Mouse (Mus musculus): ENCODE measurements around the gene Klk4.
A peak's percentile ranks its signal among the peaks of the same experiment; 100 is the strongest.

Klk4 gene

DNA sequence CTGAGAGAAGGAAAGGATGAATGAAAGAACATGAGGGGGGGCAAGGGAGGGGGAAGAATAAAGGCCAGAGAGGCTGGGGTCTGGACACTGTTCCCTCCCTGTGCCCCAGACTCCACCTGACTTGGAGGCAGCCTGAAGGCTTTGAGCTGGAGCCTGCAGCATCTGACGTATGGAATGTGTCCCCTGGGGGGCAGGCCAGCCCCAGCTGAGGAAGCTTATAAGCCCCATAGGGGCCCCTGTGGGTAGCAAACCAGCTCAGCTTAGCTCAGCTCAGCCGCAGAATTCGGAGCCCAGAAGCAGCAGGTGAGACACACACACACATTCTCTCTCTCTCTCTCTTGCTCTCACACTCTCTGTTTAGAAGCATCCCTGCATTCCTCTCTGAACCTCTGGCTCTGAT, at the start of gene Klk4:
Gene Klk4, plus strand, starts transcription at position 249 of the 400 bp plus-strand sequence.
- DNase-seq (ENCODE audit: low read depth, low spot score): no peak

GRCm38 (mm10) chr7:43841701-43842100, 39.3 kb upstream of the Klk4 start, which contains the start of gene Klk5:
Gene Klk5, plus strand, starts transcription at chr7:43841971.
- no peak for DNase-seq (ENCODE audit: low read depth, low spot score)

DNA sequence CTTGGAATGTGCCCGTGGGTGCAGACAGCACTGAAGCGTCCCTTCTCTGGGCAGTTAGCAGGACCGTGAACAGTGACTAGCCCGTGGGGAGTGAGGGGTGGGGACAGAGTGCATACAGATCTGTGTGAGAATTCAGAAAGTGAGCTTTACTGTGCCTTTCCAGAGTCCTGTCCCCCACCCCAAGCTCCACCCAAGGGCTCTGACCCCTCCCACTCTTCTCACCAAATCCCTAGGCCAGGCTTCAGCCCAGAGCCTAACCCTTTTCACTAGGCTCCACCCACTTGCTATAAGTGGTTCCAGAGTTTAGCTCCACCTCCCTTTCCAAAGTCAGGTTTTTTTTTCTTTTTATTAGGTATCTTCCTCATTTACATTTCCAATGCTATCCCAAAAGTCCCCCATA, 37.2 kb upstream of the Klk4 start:
- DNase-seq (ENCODE audit: low read depth, low spot score): no peak

DNA sequence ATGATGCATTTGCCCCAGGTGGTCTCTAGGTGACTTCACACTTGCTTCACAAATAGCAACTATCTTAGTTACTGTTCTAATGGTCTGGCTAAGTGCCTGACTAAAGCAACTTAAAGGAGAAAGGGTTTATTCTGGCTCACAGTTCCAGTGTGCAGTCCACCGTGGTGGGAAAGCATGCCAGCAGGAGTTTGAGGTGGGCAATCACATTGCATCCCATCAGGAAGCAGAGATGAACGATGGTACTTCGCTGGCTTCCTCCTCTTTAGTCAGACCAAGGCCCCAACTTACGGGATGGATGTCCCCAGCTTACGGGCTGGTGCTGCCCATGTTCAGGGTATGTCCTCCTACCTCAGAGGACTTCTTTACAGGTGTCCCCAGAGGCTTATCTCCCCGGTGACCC, 29.3 kb upstream of the Klk4 start:
- DNase-seq (ENCODE audit: low read depth, low spot score): no peak

DNA sequence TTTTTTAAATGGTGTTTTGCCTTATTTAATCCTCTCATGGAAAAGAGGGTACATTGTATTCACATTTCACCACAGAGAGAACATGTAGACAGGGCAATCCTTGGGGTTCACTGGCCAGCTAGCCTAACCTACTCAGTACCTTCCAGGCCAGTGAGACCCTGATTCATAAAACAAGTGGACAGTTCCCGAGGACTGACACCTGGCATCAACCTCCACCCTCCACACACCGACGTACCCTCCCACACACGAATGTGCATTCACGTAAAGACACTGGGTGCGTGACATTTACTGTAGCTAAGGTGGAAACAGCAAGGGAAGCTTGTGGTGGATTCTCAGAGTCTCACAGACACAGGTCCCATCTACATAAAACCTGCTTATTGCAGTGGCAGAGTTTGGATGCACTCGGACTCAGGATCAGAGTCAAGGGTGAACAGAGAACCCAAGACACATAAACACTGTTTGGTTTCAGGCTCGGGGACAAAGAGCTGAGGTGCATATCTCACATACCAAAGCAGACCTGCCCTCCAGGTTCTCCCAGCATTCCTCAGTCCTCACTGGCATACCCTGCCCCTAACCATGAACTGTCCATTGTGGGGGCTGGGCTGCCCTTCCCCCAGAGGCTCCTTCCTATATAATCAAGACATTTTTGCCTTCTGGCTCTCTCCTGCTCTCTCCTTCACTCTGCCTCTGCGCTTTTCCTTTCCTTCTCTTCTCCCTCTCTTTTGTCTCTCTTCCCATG, 26.1 kb upstream of the Klk4 start:
- DNase-seq (ENCODE audit: low read depth, low spot score): no peak

DNA sequence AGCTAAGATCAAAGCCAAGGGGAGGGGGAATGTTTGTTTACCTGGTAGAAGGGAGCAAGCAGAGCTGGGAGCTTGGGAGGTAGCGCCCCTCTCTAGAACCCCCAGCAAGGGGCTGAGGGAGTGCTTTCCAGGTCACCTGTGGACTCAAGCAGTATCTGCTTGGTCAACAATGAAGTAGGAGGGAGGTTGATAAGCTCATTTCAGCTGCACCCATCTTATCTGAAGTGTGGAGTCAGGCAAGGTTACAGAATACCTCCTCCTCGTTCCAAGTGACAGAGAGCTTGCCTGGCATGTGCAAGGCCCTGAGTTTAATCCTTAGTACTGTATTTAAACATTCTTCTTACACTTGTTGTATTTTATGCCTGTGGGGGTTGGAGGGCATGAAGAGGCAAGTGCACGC, 25.3 kb upstream of the Klk4 start:
- DNase-seq (ENCODE audit: low read depth, low spot score): no peak

- DNase-seq (ENCODE audit: low read depth, low spot score): no peak
Observed at GRCm38 (mm10) chr7:43856307-43856706, 24.7 kb upstream of the Klk4 start.

GRCm38 (mm10) chr7:43857501-43857900, 23.5 kb upstream of the Klk4 start:
- DNase-seq (ENCODE audit: low read depth, low spot score): no peak

- no peak for DNase-seq (ENCODE audit: low read depth, low spot score)
Observed at GRCm38 (mm10) chr7:43860411-43860810, 20.5 kb upstream of the Klk4 start.

GRCm38 (mm10) chr7:43873237-43873636, 7.7 kb upstream of the Klk4 start:
- peak; percentile 71 for DNase-seq (ENCODE audit: low read depth, low spot score)

DNA sequence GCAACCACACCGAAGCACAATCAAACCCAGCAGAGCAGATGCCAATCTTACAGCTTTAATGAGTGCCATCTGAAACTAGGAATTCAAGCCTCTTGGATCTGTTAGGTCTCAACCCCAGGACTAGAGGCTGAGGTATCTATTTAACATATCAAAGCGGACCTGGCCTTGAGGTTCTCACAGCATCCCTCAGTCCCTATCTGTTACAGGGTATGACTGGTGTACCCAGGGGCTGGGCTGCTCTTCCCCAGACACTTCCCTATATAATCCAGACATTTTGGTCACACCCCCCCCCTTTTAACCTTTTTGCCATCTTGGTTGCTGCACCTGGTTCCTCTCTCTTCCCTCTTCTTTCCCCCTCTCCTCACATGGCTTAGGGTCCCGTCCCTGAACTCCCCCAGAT, 7.3 kb upstream of the Klk4 start:
- no peak for DNase-seq (ENCODE audit: low read depth, low spot score)

DNA sequence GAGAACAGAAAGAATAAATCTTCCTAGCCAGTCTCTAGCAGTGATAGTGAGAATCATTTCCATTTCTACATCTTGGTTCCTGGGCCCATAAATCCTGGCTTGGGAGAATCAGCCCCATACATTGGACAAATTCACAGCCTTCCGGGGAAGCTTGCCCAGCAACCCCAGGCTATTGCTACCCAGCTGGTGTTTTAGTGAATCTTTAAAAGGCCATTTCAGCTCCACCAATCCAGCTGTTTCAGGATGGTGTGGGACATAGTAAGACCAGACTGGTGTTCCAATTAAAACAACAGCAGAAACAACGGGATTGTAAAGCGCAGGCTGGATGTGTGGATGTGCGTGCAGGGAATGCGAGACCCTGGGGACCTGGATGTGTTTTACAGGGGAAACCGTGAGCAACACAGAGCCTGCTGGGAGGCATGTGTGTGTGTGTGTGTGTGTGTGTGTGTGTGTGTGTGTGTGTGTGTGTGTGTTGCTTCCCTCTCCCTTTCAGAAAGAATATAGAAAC, 6.0 kb upstream of the Klk4 start:
- DNase-seq (ENCODE audit: low read depth, low spot score): no peak

- no peak for DNase-seq (ENCODE audit: low read depth, low spot score)
Observed at GRCm38 (mm10) chr7:43876444-43876843, 4.5 kb upstream of the Klk4 start.

DNA sequence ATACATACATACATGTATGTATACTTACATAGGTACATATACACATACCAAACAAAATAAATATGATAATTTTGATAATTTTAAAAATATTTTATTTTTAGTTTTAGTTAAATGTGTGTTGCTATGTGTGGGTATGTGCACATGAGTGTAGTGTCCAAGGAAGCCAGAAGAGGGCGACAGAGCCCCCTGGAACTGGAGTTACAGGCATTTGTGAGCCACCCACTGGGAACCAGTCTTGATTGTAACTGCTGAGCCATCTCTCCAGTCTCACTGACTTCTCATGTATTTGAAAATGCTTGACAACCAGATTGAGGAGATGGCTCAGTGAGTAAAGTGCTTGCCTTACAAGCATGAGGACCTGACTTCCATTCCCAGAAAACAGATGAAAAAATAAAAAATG, 2.7 kb upstream of the Klk4 start:
- DNase-seq (ENCODE audit: low read depth, low spot score): no peak

DNA sequence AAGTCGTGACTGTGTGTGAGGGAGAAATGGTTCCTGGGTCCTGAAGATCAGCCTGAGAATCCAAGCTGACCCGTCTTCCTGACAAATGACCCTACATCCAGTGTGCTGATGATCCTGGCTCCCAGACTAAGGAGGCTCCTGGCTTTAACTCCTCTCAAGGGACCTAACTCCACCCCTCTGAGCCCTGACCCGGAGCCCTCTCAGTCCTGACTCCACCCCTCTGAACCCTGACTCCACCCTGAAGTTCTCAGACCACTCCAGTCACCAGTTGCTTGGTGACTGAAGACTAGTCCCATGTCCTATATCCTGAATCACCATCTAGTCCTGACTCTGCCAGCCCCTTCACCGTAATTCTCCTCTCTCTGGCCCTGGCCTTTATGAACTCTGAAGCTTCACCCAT, 1.4 kb downstream of the Klk4 start:
- DNase-seq (ENCODE audit: low read depth, low spot score): no peak

GRCm38 (mm10) chr7:43882811-43883210, 1.9 kb downstream of the Klk4 start:
- no peak for DNase-seq (ENCODE audit: low read depth, low spot score)

GRCm38 (mm10) chr7:43883547-43883946, 2.6 kb downstream of the Klk4 start:
- DNase-seq (ENCODE audit: low read depth, low spot score): peak; percentile 36

DNA sequence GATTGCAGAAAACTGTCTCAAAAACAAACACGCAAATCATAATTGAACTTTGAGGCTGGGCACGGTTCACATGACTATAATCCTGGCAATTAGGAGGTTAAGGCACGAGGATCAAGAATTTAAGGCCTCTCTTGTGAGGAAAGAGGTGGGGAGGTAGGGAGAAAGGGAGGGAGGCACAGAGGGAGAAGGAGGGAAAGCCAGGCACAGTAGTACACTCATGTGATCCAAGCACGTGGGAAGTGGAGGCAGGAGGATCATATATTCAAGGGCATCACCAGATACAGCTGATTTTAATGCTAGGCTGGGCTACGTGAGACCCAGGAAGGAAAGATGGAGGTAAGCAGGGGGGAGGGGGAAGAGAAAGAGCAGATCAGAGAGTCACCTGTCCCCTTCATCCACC, 10.4 kb downstream of the Klk4 start:
- no peak for DNase-seq (ENCODE audit: low read depth, low spot score)

GRCm38 (mm10) chr7:43891788-43892187, 10.8 kb downstream of the Klk4 start:
- DNase-seq (ENCODE audit: low read depth, low spot score): no peak

GRCm38 (mm10) chr7:43894836-43895235, 13.9 kb downstream of the Klk4 start:
- DNase-seq (ENCODE audit: low read depth, low spot score): peak; percentile 91

DNA sequence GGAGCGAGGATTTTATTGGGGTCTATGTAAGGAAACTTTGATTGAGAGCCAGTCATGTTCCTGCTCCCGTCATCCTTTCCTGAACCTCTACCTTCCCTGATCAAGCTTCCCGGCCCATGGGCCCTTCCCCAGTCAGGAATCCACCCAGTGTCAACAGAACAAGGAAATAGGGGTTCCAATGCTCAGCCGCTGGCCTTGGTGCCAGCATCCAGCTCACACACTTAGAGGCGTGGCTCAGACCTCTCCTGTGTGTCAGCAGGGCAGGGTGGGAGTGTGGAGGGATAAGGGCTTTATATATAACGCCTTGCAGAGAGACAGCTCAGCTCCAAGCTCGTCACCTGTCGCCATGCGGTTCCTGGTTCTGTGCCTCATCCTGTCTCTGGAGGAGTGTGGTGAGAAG, 33.9 kb downstream of the Klk4 start:
- no peak for DNase-seq (ENCODE audit: low read depth, low spot score)

- peak; percentile 7 for DNase-seq (ENCODE audit: low read depth, low spot score)
Observed at GRCm38 (mm10) chr7:43918426-43918825, 37.5 kb downstream of the Klk4 start.

- peak; percentile 5 for DNase-seq (ENCODE audit: low read depth, low spot score)
Observed at GRCm38 (mm10) chr7:43918871-43919270, 37.9 kb downstream of the Klk4 start.

Data from brain, adult 2 months (tissue).